Mouse (Mus musculus) neural tube, embryonic 13.5 days (tissue): ENCODE measurements at regions not wholly inside any gene's neighbourhood (a gene's known extent, or its start where the extent isn't known, plus 50 kb on each side); places are given as distances from the start of the nearest gene placed in this dataset.
"Not testable (repeated sequence)": the region's sequence is repeated elsewhere in the genome, so short reads cannot be mapped to it uniquely, and the experiment has no call there.

Experiments
- ATAC-seq: fragments of 200-750 bp; cut with Nextera tagmentation; 2 replicates; pipeline ENCODE4 v1.8.0; 2017; ENCODE audit warnings: low read depth, mild to moderate bottlenecking, moderate TSS enrichment, moderate library complexity
- H3K27ac ChIP-seq: fragments of 300-500 bp; sonication (generic); replicated peaks from 2 replicates; pipeline ENCODE4 v1.5.1; 2015; ENCODE audit warnings: moderate library complexity, mild to moderate bottlenecking, inconsistent platforms
- H3K27me3 ChIP-seq: fragments of 300-500 bp; sonication (generic); 2 replicates; pipeline ENCODE4 v1.6.1; 2015; ENCODE audit warnings: mild to moderate bottlenecking, inconsistent platforms
- H3K36me3 ChIP-seq: fragments of 300-500 bp; sonication (generic); 2 replicates; pipeline ENCODE4 v1.6.1; 2015; ENCODE audit warnings: mild to moderate bottlenecking, inconsistent platforms
- H3K4me1 ChIP-seq: fragments of 300-500 bp; sonication (generic); replicated peaks from 2 replicates; pipeline ENCODE4 v1.6.1; 2015; ENCODE audit warnings: inconsistent platforms
- H3K4me2 ChIP-seq: fragments of 300-500 bp; sonication (generic); 2 replicates; pipeline ENCODE4 v1.6.1; 2015; ENCODE audit warnings: inconsistent platforms, mild to moderate bottlenecking, moderate library complexity
- H3K4me3 ChIP-seq: fragments of 300-500 bp; sonication (generic); 2 replicates; pipeline ENCODE4 v1.5.1; 2015; ENCODE audit warnings: mild to moderate bottlenecking, inconsistent platforms
- H3K9ac ChIP-seq: fragments of 300-500 bp; sonication (generic); 2 replicates; pipeline ENCODE4 v1.6.1; 2015; ENCODE audit warnings: moderate library complexity, mild to moderate bottlenecking, inconsistent platforms
- H3K9me3 ChIP-seq: fragments of 300-500 bp; sonication (generic); 2 replicates; pipeline ENCODE4 v1.6.1; 2016; ENCODE audit warnings: inconsistent platforms
- WGBS: fragments of 180-500 bp; shearing (Covaris S2); methylation state at CpG from one replicate; pipeline ENCODE4 v1.1.7; 2015; 5-methylcytosine and 5-hydroxymethylcytosine counted together

GRCm38 (mm10) chr2:108034882-108035281 lies 744.4 kb downstream of the Kcna4 start:
- WGBS = 42% methylated on average over 4 of the region's 4 CpGs

GRCm38 (mm10) chr2:108042086-108042485 lies 751.6 kb downstream of the Kcna4 start:
- H3K4me2 ChIP-seq = no peak overlapping the region
- ATAC-seq = no peak
- H3K9me3 ChIP-seq = no peaks in the 10 kb centered on the region
- no peaks in the 10 kb centered on the region for H3K27me3 ChIP-seq
- no peak overlapping the region for H3K4me3 ChIP-seq
- no peaks in the 10 kb centered on the region for H3K36me3 ChIP-seq
- WGBS = 66% methylated on average over 2 of the region's 2 CpGs
- no peak overlapping the region for H3K27ac ChIP-seq
- no peak overlapping the region for H3K9ac ChIP-seq
- H3K4me1 ChIP-seq = no peaks in the 10 kb centered on the region

More at GRCm38 (mm10) chr2:108034882-108035281, 744.4 kb downstream of the Kcna4 start:
- no peaks in the 10 kb centered on the region for H3K27me3 ChIP-seq
- H3K9me3 ChIP-seq = no peaks in the 10 kb centered on the region
- H3K36me3 ChIP-seq = no peaks in the 10 kb centered on the region
- peaks cover 8% of the 10 kb centered on the region; the same call in 1 of the 2 replicates for H3K4me1 ChIP-seq
- no peak overlapping the region for H3K4me3 ChIP-seq
- no peak overlapping the region for H3K27ac ChIP-seq
- H3K4me2 ChIP-seq = no peak overlapping the region
- ATAC-seq = no peak
- H3K9ac ChIP-seq = no peak overlapping the region

GRCm38 (mm10) chr2:108044885-108045284 lies 754.4 kb downstream of the Kcna4 start:
- H3K4me1 ChIP-seq = no peaks in the 10 kb centered on the region
- WGBS = 88% methylated on average over 2 of the region's 2 CpGs
- no peak overlapping the region for H3K9ac ChIP-seq
- no peaks in the 10 kb centered on the region for H3K27me3 ChIP-seq
- no peak for ATAC-seq
- no peaks in the 10 kb centered on the region for H3K36me3 ChIP-seq
- H3K4me3 ChIP-seq = no peak overlapping the region
- H3K4me2 ChIP-seq = no peak overlapping the region
- H3K27ac ChIP-seq = no peak overlapping the region
- no peaks in the 10 kb centered on the region for H3K9me3 ChIP-seq

- Histone ChIP-seq H3K9ac (no peak overlapping the region), H3K9me3 (no peaks in the 10 kb centered on the region), H3K4me1 (no peaks in the 10 kb centered on the region), H3K4me3 (no peak overlapping the region), H3K27me3 (no peaks in the 10 kb centered on the region), H3K27ac (no peak overlapping the region), H3K36me3 (no peaks in the 10 kb centered on the region), H3K4me2 (no peak overlapping the region)
- 86% methylated on average over 2 of the region's 2 CpGs for WGBS
- ATAC-seq = no peak
These were observed 755.6 kb downstream of the Kcna4 start for GRCm38 (mm10) chr2:108045997-108046396.

- not testable (repeated sequence) for H3K4me2 ChIP-seq, H3K36me3 ChIP-seq, H3K9ac ChIP-seq, H3K4me1 ChIP-seq, H3K27me3 ChIP-seq, ATAC-seq, H3K4me3 ChIP-seq, H3K9me3 ChIP-seq, H3K27ac ChIP-seq
- WGBS = 82% methylated on average over 2 of the region's 2 CpGs
These were observed 772.3 kb downstream of the Kcna4 start for GRCm38 (mm10) chr2:108062751-108063150.

GRCm38 (mm10) chr2:108083911-108084310 lies 793.5 kb downstream of the Kcna4 start:
- Histone ChIP-seq H3K27me3 (no peaks in the 10 kb centered on the region), H3K36me3 (no peaks in the 10 kb centered on the region)

GRCm38 (mm10) chr2:108090266-108090665 lies 799.8 kb downstream of the Kcna4 start:
- Histone ChIP-seq H3K27ac (no peak overlapping the region), H3K4me3 (no peak overlapping the region), H3K4me1 (no peaks in the 10 kb centered on the region), H3K36me3 (no peaks in the 10 kb centered on the region), H3K27me3 (no peaks in the 10 kb centered on the region), H3K9me3 (no peaks in the 10 kb centered on the region), H3K9ac (no peak overlapping the region), H3K4me2 (no peak overlapping the region)
- no peak for ATAC-seq
- 71% methylated on average over 4 of the region's 4 CpGs for WGBS

More at GRCm38 (mm10) chr2:108083911-108084310, 793.5 kb downstream of the Kcna4 start:
- Histone ChIP-seq H3K27ac (no peak overlapping the region), H3K4me2 (no peak overlapping the region), H3K4me3 (no peak overlapping the region), H3K9ac (no peak overlapping the region), H3K4me1 (no peaks in the 10 kb centered on the region), H3K9me3 (no peaks in the 10 kb centered on the region)
- no peak for ATAC-seq
- 72% methylated on average over 3 of the region's 3 CpGs for WGBS

GRCm38 (mm10) chr2:108097026-108097425 lies 806.6 kb downstream of the Kcna4 start:
- WGBS = 94% methylated on average over 4 of the region's 4 CpGs
- ATAC-seq = no peak

GRCm38 (mm10) chr2:108110140-108110539 lies 819.7 kb downstream of the Kcna4 start:
- no peak for ATAC-seq
- H3K27me3 ChIP-seq = no peaks in the 10 kb centered on the region

More at GRCm38 (mm10) chr2:108097026-108097425, 806.6 kb downstream of the Kcna4 start:
- Histone ChIP-seq H3K9ac (no peak overlapping the region), H3K9me3 (no peaks in the 10 kb centered on the region), H3K4me3 (no peak overlapping the region), H3K4me1 (no peaks in the 10 kb centered on the region), H3K36me3 (no peaks in the 10 kb centered on the region), H3K27ac (no peak overlapping the region), H3K4me2 (no peak overlapping the region), H3K27me3 (no peaks in the 10 kb centered on the region)

GRCm38 (mm10) chr2:108145694-108146093 lies 855.3 kb downstream of the Kcna4 start:
- H3K4me3 ChIP-seq = no peak overlapping the region
- H3K4me2 ChIP-seq = no peak overlapping the region
- WGBS = 36% methylated on average over 2 of the region's 2 CpGs
- H3K36me3 ChIP-seq = no peaks in the 10 kb centered on the region
- H3K4me1 ChIP-seq = 0 out of 2 replicates have a peak, but pooled peaks cover 3% of the 10 kb centered on the region
- ATAC-seq = no peak
- no peaks in the 10 kb centered on the region for H3K9me3 ChIP-seq
- no peaks in the 10 kb centered on the region for H3K27me3 ChIP-seq
- H3K27ac ChIP-seq = no peak overlapping the region
- no peak overlapping the region for H3K9ac ChIP-seq

More at GRCm38 (mm10) chr2:108110140-108110539, 819.7 kb downstream of the Kcna4 start:
- Histone ChIP-seq H3K4me2 (no peak overlapping the region), H3K9me3 (no peaks in the 10 kb centered on the region), H3K4me1 (no peaks in the 10 kb centered on the region), H3K36me3 (no peaks in the 10 kb centered on the region), H3K9ac (no peak overlapping the region), H3K27ac (no peak overlapping the region), H3K4me3 (no peak overlapping the region)

GRCm38 (mm10) chr2:108148221-108148620 lies 857.8 kb downstream of the Kcna4 start:
- ATAC-seq = no peak
- no peak overlapping the region for H3K4me2 ChIP-seq
- WGBS = 66% methylated on average over 4 of the region's 4 CpGs

GRCm38 (mm10) chr2:108156189-108156588 lies 865.8 kb downstream of the Kcna4 start:
- no peaks in the 10 kb centered on the region for H3K36me3 ChIP-seq
- no peak overlapping the region for H3K4me3 ChIP-seq
- no peaks in the 10 kb centered on the region for H3K9me3 ChIP-seq
- H3K4me1 ChIP-seq = no peaks in the 10 kb centered on the region
- H3K27ac ChIP-seq = no peak overlapping the region
- no peak for ATAC-seq
- no peak overlapping the region for H3K4me2 ChIP-seq
- H3K9ac ChIP-seq = no peak overlapping the region
- no peaks in the 10 kb centered on the region for H3K27me3 ChIP-seq

More at GRCm38 (mm10) chr2:108148221-108148620, 857.8 kb downstream of the Kcna4 start:
- no peak overlapping the region for H3K9ac ChIP-seq
- no peaks in the 10 kb centered on the region for H3K27me3 ChIP-seq
- H3K4me3 ChIP-seq = no peak overlapping the region
- H3K4me1 ChIP-seq = 0 out of 2 replicates have a peak, but pooled peaks cover 3% of the 10 kb centered on the region
- no peaks in the 10 kb centered on the region for H3K36me3 ChIP-seq
- no peaks in the 10 kb centered on the region for H3K9me3 ChIP-seq
- no peak overlapping the region for H3K27ac ChIP-seq

GRCm38 (mm10) chr2:108157731-108158130 lies 867.3 kb downstream of the Kcna4 start:
- no peak for ATAC-seq
- H3K9ac ChIP-seq = no peak overlapping the region
- 92% methylated on average over 2 of the region's 2 CpGs for WGBS
- H3K4me3 ChIP-seq = no peak overlapping the region
- H3K27ac ChIP-seq = no peak overlapping the region
- H3K9me3 ChIP-seq = no peaks in the 10 kb centered on the region
- no peak overlapping the region for H3K4me2 ChIP-seq
- H3K36me3 ChIP-seq = no peaks in the 10 kb centered on the region
- no peaks in the 10 kb centered on the region for H3K27me3 ChIP-seq
- H3K4me1 ChIP-seq = no peaks in the 10 kb centered on the region
